Mouse (Mus musculus) Patski (cell line): ENCODE results near the gene Fndc8. TPM values are rescaled to one million over a fixed set of nuclear protein-coding genes. Genes with fewer than 3 reads are reported as not detected.
A peak's percentile ranks its signal among the peaks of the same experiment; 100 is the strongest.

Source experiments
- ATAC-seq: fragments of 100-300 bp; one replicate; pipeline ENCODE4 v1.8.0; 2021
- CTCF ChIA-PET: fragments of 350-600 bp; sonication (Branson Sonifier 250); formaldehyde crosslinking; loops from one replicate; lab custom pipeline; 2022; ENCODE audit warnings: inconsistent platforms; lab: Charles Lee
- POLR2A ChIA-PET: fragments of 350-600 bp; sonication (Branson Sonifier 250); formaldehyde crosslinking; loops from one replicate; lab custom pipeline; 2022; ENCODE audit warnings: antibody characterized with exemption, inconsistent platforms; lab: Charles Lee
- DNase-seq: peaks from one replicate; pipeline ENCODE4 v3.0.0-alpha.2; 2011; ENCODE audit warnings: low read depth, low spot score
- H3K27me3 ChIP-seq: fragments of 371-371 bp; one replicate; pipeline ENCODE4 v1.5.1; 2021
- CTCF ChIP-seq: fragments of 100-300 bp; IDR thresholded peaks from one replicate; pipeline ENCODE4 v1.5.1; 2021
- in situ Hi-C: fragments of 300-500 bp; cut with MboI; formaldehyde crosslinking; loops from 3 replicates; pipeline ENCODE4 v1.11.1; 2018; ENCODE audit warnings: low pct_unique_long_range_greater_than_20kb, mixed read lengths
- polyA plus RNA-seq: library from polyadenylated mRNA; unstranded; gene quantifications from one replicate; pipeline ENCODE4 v1.2.3, GENCODE M21; 2021

The Fndc8 gene
- polyA plus RNA-seq, 1 experiment from 2014 or later = 0.03 TPM

- in situ Hi-C loops = no loop called here
- ATAC-seq (no peak), DNase-seq (no peak)
- CTCF ChIA-PET = interaction anchor here (0.8 to 1.1 kb wide), 2 partner anchors 59 to 64 kb away, joined by 3 read pairs; no protein-coding TSS in a partner anchor
- POLR2A ChIA-PET = interaction anchor here (1.1 to 1.3 kb wide), 2 partner anchors 12 to 13 kb away, joined by 5 to 6 read pairs; no protein-coding TSS in a partner anchor
- no peaks in the 10 kb centered on the region for H3K27me3 ChIP-seq
- TF ChIP-seq CTCF = no peak
Measured at GRCm38 (mm10) chr11:82883180-82883579, 8.7 kb upstream of the Fndc8 start.

- DNase-seq = no peak
- peak; percentile 64 for TF ChIP-seq CTCF
- ATAC-seq = no peak
- in situ Hi-C loops = loop anchor here (5.0 kb wide), 1 partner anchor 269 kb away; no protein-coding TSS in a partner anchor
- H3K27me3 ChIP-seq = no peaks in the 10 kb centered on the region
- ChIA-PET POLR2A (interaction anchor here (0.8 kb wide), 1 partner anchor 42 kb away, joined by 3 read pairs; no protein-coding TSS in a partner anchor), CTCF (interaction anchor here (0.7 to 1.4 kb wide), 7 partner anchors 15 to 655 kb away, joined by 3 to 9 read pairs (median 3); partner anchors contain the start of gene Rffl)
Measured at GRCm38 (mm10) chr11:82886559-82886958, 5.4 kb upstream of the Fndc8 start.

GRCm38 (mm10) chr11:82888491-82888946 is 3.4 kb upstream of the Fndc8 start:
- no peak for TF ChIP-seq CTCF
- in situ Hi-C loops = loop anchor here (5.0 kb wide), 1 partner anchor 271 kb away; no protein-coding TSS in a partner anchor
- DNase-seq (no peak), ATAC-seq (no peak)
- H3K27me3 ChIP-seq = no peaks in the 10 kb centered on the region
- POLR2A ChIA-PET = interaction anchor here (0.6 kb wide), 1 partner anchor 82 kb away, joined by 3 read pairs; no protein-coding TSS in a partner anchor
- CTCF ChIA-PET = no interaction called here

- ChIA-PET CTCF (interaction anchor here (0.7 to 2.3 kb wide), 7 partner anchors 18 to 152 kb away, joined by 3 to 15 read pairs (median 4); partner anchors contain the start of genes Cct6b, Nle1 and Zfp830), POLR2A (interaction anchor here (0.7 to 1.0 kb wide), 2 partner anchors 10 to 115 kb away, joined by 3 read pairs; no protein-coding TSS in a partner anchor)
- ATAC-seq (peak; percentile 37), DNase-seq (no peak)
- TF ChIP-seq CTCF = no peak
- in situ Hi-C loops = loop anchor here (5.0 to 10.0 kb wide), 2 partner anchors 272 to 655 kb away; no protein-coding TSS in a partner anchor
- H3K27me3 ChIP-seq = no peaks in the 10 kb centered on the region
Measured at GRCm38 (mm10) chr11:82889524-82890341, 2.2 kb upstream of the Fndc8 start.

GRCm38 (mm10) chr11:82890342-82890762 is 1.6 kb upstream of the Fndc8 start, which contains the start of gene Rad51d:
TSS of gene Rad51d (minus strand) at chr11:82890614.
- ChIA-PET CTCF (interaction anchor here (0.7 to 2.3 kb wide), 8 partner anchors 10 to 152 kb away, joined by 3 to 15 read pairs (median 4); partner anchors contain the start of genes Cct6b, Nle1 and Zfp830), POLR2A (interaction anchor here (0.8 to 1.8 kb wide), 3 partner anchors 10 to 71 kb away, joined by 3 to 4 read pairs (median 4); partner anchors contain the start of gene Nle1)
- ATAC-seq (peak; percentile 96), DNase-seq (no peak)
- in situ Hi-C loops = loop anchor here (10.0 kb wide), 1 partner anchor 656 kb away; no protein-coding TSS in a partner anchor
- peak; percentile 97 for TF ChIP-seq CTCF
- no peaks in the 10 kb centered on the region for H3K27me3 ChIP-seq

- ChIA-PET POLR2A (no interaction called here), CTCF (interaction anchor here (1.2 to 1.9 kb wide), 2 partner anchors 9 to 11 kb away, joined by 3 to 6 read pairs; partner anchors contain the start of gene Nle1)
- no peaks in the 10 kb centered on the region for H3K27me3 ChIP-seq
- in situ Hi-C loops = loop anchor here (10.0 kb wide), 1 partner anchor 663 kb away; no protein-coding TSS in a partner anchor
- no peak for ATAC-seq
- no peak for DNase-seq
- no peak for TF ChIP-seq CTCF
Measured at GRCm38 (mm10) chr11:82897478-82897877, 5.6 kb downstream of the Fndc8 start.

GRCm38 (mm10) chr11:82899720-82900119 is 7.8 kb downstream of the Fndc8 start:
- ATAC-seq (no peak), DNase-seq (no peak)
- CTCF ChIA-PET = interaction anchor here (1.4 kb wide), 2 partner anchors 9 to 15 kb away, joined by 4 to 5 read pairs; partner anchors contain the start of gene Rad51d
- in situ Hi-C loops = loop anchor here (10.0 to 25.0 kb wide), 2 partner anchors 288 to 665 kb away; partner anchors contain the start of genes Slfn3 and Slfn4
- POLR2A ChIA-PET = interaction anchor here (0.7 kb wide), 1 partner anchor 10 kb away, joined by 3 read pairs; no protein-coding TSS in a partner anchor
- H3K27me3 ChIP-seq = no peaks in the 10 kb centered on the region
- no peak for TF ChIP-seq CTCF

- TF ChIP-seq CTCF = no peak
- DNase-seq (no peak), ATAC-seq (no peak)
- H3K27me3 ChIP-seq = no peaks in the 10 kb centered on the region
- CTCF ChIA-PET = no interaction called here
- POLR2A ChIA-PET = no interaction called here
- in situ Hi-C loops = loop anchor here (25.0 kb wide), 1 partner anchor 286 kb away; the partner anchor contains the start of genes Slfn3 and Slfn4
Measured at GRCm38 (mm10) chr11:82901606-82902310, 9.8 kb downstream of the Fndc8 start.

GRCm38 (mm10) chr11:82904952-82905351 is 13.0 kb downstream of the Fndc8 start:
- POLR2A ChIA-PET = no interaction called here
- ATAC-seq (no peak), DNase-seq (no peak)
- no peaks in the 10 kb centered on the region for H3K27me3 ChIP-seq
- in situ Hi-C loops = loop anchor here (25.0 kb wide), 1 partner anchor 282 kb away; the partner anchor contains the start of genes Slfn3 and Slfn4
- TF ChIP-seq CTCF = no peak
- CTCF ChIA-PET = interaction anchor here (0.8 to 1.7 kb wide), 3 partner anchors 9 to 11 kb away, joined by 3 to 4 read pairs (median 3); no protein-coding TSS in a partner anchor
